Mouse (Mus musculus) right cerebral cortex, postnatal 10 days (tissue): ENCODE measurements at regions not wholly inside any gene's neighbourhood (a gene's known extent, or its start where the extent isn't known, plus 50 kb on each side); places are given as distances from the start of the nearest gene placed in this dataset.

Experiments
- DNase-seq, 2 experiments: peaks; one replicate each; pipeline ENCODE4 v3.0.0; 2021; ENCODE audit warnings: low spot score in 2 of 2

DNA sequence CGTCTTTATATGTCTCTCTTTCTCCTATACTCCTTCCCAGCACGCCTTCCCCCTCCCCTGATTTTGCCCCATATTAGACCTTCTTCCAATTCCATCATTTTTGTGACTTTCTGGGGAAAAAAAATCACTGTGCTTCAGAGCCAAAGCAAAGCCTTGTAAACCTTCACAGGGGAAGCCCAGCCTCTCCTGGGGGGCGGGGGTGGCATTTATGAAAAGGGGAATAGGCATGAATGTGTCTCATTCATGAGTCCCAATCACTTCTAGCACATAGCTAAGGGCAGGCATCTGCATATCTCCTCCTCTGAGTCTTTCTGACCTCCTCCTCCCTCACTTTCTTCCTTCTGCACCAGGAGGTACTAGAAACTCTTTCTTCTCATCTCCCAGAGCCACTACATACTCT, 149.8 kb downstream of the Adamts15 start:
- DNase-seq = no peak

- DNase-seq = no peak
Measured at GRCm38 (mm10) chr9:30770436-30771173, 151.6 kb downstream of the Adamts15 start.

DNA sequence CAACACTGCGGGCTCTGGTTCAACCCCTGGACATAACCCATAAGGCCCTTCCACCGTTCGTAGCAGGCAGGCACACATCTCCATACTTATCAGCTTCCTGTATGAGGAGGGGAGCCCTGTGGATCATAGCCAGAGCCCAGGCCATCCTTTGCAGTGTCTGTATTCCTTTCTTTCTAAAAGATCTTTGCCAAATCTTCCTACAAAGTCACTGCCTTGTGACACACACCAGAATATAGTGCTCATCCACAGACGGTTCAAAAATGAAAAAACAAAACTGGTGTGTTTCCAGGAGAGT, 152.9 kb downstream of the Adamts15 start:
- DNase-seq = no peak

GRCm38 (mm10) chr9:30768665-30769434, 153.4 kb downstream of the Adamts15 start:
- DNase-seq = no peak

DNA sequence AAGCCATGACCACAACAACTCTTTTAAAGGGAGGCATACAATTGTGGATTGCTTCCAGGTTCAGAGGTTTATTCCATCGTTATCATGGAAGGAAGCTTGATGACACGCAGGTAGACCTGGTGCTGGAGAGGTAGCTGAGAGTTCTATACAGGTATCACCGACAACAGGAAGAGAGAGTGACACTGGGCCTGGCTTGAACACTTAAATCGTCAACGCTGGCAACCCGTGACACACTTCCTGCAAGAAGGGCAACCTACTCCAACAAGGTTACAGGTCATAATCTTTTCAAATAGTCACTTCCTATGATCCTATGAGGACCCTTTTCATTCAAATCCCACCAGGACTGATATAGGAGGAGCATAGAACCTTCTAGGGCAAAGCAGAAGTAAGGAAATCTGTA, 155.6 kb downstream of the Adamts15 start:
- DNase-seq = no peak

DNA sequence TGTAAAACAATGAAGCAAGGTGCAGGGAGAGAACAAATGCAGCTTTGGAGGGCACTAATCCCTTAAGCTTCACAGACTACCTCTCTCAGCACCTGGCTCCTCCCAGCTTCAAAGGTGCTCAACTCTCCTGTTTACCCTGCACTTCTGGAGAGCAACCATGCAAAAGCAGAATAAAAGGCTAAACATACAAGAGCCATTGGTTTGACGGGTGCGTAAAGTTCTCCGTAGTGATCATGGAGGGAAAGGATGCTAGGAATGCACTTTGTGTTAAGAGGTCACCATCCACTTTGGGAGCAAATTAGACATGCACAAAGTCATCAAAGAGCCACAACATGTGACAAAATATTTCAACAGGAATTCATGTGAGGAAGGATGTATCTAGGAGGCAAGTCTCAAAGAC, 156.1 kb downstream of the Adamts15 start:
- DNase-seq = no peak

DNA sequence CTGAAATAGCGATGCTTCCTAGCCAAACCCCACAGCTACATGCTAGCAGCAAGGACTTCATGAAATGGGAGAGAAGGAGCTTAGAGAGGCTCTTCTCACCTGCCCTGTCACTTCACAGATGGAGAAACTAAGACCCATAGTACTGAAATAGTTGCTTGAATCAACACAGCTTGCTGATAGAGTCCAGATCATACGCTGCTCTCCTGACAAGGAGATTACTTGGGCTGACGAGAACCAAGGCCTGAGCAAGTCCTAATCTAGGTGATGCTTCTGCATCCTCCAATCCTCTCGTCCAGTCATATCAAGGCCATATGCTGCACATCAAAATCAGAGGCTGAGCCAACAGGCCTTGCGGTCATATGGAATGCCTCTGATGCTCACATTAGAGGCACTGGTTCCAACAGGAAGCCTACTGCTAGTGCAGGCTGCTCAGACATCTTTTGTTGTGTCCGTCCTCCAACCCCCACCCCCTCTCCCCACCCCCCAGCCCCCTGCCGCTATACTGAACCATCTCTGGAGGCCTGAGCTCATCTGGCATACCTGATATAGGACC, 157.2 kb downstream of the Adamts15 start:
- DNase-seq = no peak

- no peak for DNase-seq
Measured at GRCm38 (mm10) chr9:30762913-30763312, 159.3 kb downstream of the Adamts15 start.

- DNase-seq = no peak
Measured at GRCm38 (mm10) chr9:30758121-30758520, 164.1 kb downstream of the Adamts15 start.

DNA sequence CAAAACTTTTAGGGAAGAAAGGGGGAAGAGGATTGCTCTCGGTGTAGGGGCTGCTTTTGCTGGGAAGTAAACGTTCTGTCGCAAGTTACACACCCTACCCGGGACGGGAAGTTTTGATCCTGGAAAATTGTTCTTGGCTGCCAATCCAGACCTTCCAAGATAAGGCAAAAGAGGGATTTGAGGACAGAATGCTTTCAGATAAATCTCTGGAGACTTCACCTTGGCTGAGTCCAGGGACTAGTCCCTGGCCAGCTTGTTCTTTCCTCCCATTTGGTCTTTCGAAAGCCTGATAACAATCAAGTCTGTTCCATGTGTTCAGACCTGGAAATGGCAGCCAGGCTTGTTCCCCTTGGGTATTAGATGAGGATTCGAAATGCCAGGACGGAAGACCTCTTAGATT, 164.8 kb downstream of the Adamts15 start:
- DNase-seq = no peak

DNA sequence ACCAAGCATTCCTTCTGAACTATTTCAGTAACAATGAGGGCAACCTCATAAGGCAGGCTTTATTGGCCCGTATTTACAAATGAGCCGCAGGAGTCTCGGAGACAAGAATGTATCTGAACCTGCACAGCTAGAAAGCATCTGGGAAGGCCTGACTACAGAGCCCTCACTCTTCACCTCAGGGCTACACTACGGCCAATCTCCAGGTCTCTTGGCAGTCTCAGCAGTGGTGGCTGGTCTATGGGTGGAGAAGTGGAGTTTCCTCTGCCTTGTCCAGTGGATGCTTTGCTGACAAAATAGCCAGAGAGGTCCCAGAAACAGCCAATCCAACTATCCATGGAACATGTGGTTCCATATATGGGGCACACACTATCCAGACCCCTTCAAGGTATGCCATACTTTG, 165.5 kb downstream of the Adamts15 start:
- DNase-seq = no peak

GRCm38 (mm10) chr9:30755586-30755985, 166.7 kb downstream of the Adamts15 start:
- DNase-seq = no peak

- DNase-seq = no peak
Measured at GRCm38 (mm10) chr9:30754826-30755225, 167.4 kb downstream of the Adamts15 start.

DNA sequence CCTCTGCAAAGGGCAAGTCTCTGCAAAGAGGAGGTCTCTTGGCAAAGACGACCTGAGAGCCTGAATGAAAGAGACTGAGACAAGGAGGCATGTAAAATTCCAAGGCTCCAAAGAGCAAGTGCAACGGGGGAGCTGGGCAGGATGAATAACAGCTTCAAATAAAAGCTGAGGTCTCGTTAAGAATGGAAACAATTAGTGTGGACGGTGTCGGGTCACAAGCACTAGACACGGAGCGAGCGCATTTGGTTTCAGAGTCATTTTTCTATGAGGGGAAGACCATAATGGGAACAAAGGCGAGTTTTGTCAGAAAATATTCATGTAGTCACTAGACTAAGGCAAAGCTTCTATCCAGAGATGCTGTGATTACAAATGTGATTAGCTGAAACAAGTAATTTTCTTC, 178.8 kb downstream of the Adamts15 start:
- no peak for DNase-seq

DNA sequence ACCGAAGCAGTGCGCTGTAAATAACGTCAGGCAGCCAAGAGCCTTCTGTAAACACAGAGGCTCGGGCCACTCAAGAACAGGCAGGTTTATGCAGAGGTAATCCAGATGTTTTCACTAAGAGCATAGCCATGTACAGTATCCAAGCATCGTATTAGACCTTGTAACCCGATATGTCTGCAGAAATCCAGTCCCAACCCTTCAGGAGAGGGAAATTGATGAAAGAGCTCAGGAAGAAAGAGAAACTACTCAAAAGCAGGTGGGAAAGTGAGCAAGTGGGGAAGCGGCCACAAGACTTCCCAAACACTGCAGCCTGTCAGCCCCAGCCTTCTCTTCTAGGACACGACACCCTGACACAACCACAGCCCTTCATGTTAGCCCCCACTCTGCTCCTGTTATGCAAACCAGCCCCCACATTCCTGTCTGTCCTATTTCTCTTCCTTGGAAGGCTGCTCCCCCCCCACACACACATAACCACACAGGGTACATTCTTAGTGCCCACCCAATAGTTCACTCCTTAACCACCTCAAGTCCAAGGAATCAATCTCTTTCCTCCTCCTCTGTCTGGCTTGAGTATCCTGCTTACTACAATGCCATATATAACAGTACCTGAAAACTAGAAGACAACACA, 179.7 kb downstream of the Adamts15 start:
- no peak for DNase-seq

- no peak for DNase-seq
Measured at GRCm38 (mm10) chr9:30731687-30732086, 190.6 kb downstream of the Adamts15 start.

GRCm38 (mm10) chr9:30723364-30724070, 198.7 kb downstream of the Adamts15 start:
- DNase-seq = no peak

GRCm38 (mm10) chr9:30721861-30722260, 200.4 kb downstream of the Adamts15 start:
- no peak for DNase-seq

DNA sequence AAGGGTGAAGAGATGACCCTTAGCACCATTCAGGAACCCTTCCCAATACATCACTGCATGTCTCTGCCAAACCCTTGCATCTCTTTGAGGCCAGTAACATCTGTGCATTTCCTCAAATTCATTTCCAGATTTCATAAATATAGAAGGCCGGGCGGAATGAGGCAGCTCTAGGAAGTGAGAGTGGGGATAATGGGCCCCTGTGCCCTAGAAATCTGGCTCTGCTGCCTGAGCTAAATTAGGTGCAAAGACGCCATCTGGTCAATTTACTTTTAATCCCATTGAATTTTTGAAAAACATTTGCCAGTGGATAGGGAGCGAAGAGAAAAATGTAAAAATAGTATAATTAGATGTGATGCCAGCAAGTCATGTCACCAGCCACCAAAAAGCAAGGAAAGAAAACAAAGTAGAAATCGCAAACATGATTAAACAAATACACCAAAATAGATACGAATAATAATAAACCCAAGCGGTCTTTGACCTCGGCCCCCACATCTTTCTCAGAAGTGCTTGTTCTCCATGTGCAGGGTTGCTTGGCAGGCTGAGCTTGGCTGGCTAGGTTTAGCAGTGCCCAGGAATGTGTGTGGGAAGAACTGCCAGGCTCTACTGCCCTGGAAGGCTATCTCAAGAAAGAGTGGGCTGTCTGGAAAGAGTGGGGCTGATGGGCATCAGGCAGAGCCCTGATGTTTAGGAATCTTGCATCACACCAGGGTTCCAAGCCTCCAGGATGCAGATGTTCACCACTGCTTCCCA, 205.7 kb downstream of the Adamts15 start:
- peak in 1 of 2 experiments; percentile 31 for DNase-seq

GRCm38 (mm10) chr9:30710131-30710530, 212.1 kb downstream of the Adamts15 start:
- peak; percentile 30 to 32 for DNase-seq

DNA sequence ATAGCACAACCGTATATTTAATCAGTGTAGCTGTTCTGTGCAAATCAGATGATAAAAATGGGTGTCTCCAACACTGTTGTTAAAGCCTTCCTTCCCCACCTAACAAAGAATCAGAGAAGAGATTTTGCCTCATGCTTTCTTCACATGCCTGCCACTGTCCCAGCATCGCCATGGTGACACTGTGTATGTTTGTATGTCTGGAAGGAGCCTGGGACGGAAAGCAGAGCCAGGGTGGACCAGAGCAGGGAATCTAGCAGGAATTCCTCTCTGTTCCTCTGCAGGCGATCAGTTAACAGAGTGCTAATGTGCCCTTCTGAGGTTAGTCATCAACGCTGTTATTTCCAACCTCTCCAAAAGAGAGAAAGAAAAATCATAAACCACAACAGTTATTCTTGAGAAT, 222.4 kb downstream of the Adamts15 start:
- no peak for DNase-seq
